Mouse (Mus musculus) kidney, postnatal 25 days (tissue): Measurements from ENCODE around the gene Mef2a.
"Not testable (repeated sequence)": the region's sequence is repeated elsewhere in the genome, so short reads cannot be mapped to it uniquely, and the experiment has no call there.

ENCODE experiments used
- DNase-seq, 2 experiments: peaks; one replicate each; pipeline ENCODE4 v3.0.0; 2021; ENCODE audit warnings: mixed read lengths in 2 of 2

Gene Mef2a

DNA sequence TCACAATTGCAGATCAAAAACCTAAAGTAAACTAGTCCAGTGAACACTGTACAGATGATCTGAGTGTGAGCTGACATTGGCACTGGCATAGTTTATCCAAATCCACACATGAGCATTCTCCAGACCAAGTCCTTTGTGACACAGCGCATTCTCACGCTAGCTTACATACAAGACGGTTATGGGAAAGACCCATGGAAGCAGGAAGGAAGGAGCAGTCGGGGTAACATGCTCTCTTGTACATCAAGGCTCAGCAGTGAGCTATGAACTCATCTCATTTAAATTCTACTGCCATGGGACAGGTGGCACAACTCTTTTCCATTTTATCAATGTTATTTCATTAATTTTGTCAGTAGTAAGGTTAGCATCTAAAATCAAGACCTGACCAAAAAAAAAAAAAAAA, 3.0 kb downstream of the Mef2a start:
- DNase-seq: no peak

DNA sequence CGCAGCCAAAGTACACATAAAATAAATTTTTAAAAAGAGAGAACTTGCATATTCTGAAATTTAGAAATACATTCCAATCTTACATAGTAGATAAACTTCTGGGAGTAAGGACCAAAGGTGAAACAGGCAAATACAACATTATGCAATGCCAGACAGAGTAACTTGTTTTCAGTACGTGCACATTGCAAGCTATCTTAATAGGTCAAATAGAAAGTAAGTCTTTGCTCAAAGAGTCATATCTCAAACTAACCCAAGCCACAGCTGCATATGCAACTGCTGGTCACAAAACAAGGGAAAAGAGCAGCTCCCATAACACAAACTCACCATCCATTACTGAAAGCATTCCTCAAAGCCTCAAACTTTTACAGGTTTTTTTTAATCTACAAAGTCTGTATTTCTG, 4.3 kb downstream of the Mef2a start:
- no peak for DNase-seq

- DNase-seq: no peak
Measured at GRCm38 (mm10) chr7:67360588-67360987, 12.1 kb downstream of the Mef2a start.

DNA sequence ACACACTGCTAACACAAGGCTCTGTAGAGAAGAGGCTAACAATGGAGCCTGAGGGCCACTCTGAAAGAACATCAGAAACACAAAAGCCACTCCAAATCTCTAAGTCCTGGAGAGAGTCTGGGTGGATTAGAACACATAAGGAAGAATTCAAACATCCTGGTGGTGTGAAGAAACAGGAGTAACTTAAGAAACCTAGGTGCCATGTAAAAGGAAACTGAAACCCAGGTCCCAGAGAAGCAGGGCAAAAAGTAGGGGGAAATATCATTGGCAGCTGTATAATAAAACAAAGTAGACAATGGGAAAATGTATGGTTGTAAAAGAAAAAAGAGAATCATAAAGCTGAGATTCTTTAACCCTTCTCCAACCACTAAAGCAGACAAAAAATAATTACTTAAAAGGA, 12.8 kb downstream of the Mef2a start:
- no peak for DNase-seq

DNA sequence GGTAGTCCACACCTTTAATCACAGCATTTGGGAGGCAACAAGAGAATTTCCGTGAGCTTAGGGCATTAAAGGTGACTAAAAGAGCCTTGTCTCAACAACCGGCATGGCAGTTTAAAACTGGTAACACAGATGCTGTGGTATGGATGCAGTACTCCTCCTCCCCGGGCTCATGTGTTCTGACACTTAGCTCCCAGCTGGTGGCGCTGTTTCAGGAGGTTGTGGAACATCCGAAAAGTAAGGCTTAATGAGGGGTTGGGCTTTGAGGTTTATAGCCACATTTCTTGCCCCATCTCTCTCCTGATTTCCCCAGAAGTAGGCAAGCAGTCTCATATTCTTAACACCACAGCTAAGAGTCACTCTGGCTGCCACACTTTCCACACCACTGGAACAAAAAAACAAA, 16.8 kb downstream of the Mef2a start:
- no peak for DNase-seq

- no peak for DNase-seq
Measured at GRCm38 (mm10) chr7:67353667-67354066, 19.0 kb downstream of the Mef2a start.

GRCm38 (mm10) chr7:67352989-67353388, 19.7 kb downstream of the Mef2a start:
- no peak for DNase-seq

- DNase-seq: no peak
Measured at GRCm38 (mm10) chr7:67344443-67344842, 28.2 kb downstream of the Mef2a start.

GRCm38 (mm10) chr7:67342067-67342625, 30.5 kb downstream of the Mef2a start:
- no peak for DNase-seq

- no peak for DNase-seq
Measured at GRCm38 (mm10) chr7:67320359-67320758, 52.3 kb downstream of the Mef2a start.

DNA sequence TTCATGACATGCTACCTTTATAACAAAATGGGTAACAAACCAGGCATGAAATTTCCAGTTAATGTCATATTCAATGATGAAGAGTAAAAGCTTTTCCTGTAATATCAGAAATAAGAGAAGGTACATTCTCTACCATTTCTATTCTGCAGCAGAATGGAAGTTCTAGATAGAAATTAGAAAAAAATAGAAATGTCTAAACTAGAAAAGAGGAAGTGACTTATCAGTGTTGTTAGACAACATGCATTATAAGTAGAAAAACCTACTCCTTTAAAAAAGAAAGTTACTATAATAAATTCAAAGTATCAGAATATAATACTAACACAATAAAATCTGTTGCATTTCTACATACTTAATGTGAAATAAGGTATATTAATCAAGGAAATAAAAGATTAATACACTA, 54.0 kb downstream of the Mef2a start:
- DNase-seq: no peak

GRCm38 (mm10) chr7:67313200-67313599, 59.5 kb downstream of the Mef2a start:
- no peak for DNase-seq

DNA sequence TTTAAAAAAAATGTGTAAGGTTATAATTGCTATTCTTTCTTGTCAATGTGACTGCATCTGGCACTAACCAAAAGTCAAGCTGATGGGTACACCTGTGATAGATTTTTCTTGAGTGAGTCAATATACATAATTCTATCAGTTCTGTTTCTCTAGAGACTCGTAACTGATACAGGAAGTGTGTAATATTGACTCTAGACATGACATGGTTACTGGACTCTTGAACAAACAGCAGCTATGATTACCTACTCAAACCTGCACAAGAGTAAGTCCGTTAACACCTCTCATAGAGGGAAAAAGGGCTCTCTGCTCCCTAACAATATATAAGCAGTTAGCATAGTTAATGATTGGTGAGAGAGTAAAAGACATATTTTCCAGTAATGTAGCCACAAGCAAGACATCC, 62.5 kb downstream of the Mef2a start:
- DNase-seq: no peak

DNA sequence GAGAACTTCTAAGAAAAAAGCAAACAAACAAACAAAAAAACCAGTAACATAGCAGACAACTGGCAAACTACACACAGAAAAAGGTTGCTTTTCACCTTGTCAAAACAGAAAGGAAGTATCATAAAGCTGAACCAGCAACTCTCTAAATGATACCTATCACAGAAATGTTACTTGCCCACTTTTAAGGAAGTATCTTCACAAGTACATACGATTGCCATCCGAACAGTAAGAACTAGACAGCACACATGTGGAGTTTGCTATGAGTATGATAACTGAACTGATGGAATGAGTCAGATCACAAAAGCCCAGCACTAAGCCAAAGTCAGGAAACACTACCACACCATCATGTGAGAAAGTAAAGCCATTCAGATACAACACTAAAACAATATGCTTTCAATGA, 64.6 kb downstream of the Mef2a start:
- DNase-seq: no peak

DNA sequence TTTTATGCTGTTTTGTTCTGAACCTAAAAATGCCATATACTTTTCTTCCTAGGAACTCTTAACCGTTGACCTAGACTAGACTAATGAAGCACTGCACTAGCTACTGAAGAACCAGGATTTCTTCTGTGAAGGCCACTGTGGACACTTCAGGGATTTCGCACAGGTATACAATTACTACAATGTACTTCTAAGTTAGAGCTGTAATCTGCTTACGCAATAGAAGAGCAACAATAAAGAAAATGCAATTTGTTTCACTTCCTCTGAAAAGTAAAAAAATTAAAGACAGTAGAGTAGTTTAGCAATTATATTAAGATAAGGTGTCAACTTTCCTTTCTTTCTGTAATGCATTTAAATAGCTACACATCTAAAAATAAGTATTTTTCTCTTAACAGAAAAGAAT, 65.6 kb downstream of the Mef2a start:
- no peak for DNase-seq

DNA sequence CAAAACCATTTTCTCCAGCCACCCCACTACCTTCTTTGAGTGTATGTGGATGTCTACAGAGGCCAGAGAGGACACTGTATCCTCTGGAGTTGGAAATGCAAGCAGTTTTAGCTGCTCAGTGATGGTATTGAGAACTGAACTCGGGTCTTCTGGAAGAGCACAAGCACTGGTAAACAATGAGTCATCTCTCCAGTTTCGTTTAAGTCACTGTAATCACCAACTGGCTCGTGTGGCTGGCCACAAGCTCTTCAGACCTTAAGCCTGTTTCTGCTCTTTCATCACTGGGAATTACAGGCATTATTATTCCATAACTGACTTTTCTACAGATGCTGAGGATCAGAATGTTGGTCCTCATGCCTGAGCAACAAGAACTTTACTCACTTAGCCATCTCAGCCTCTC, 67.7 kb downstream of the Mef2a start:
- DNase-seq: no peak

GRCm38 (mm10) chr7:67296419-67296818, 76.2 kb downstream of the Mef2a start:
- DNase-seq: no peak

- no peak for DNase-seq
Measured at GRCm38 (mm10) chr7:67291356-67291755, 81.3 kb downstream of the Mef2a start.

GRCm38 (mm10) chr7:67287456-67287855, 85.2 kb downstream of the Mef2a start:
- no peak for DNase-seq

GRCm38 (mm10) chr7:67283581-67283980, 89.1 kb downstream of the Mef2a start:
- DNase-seq: no peak

DNA sequence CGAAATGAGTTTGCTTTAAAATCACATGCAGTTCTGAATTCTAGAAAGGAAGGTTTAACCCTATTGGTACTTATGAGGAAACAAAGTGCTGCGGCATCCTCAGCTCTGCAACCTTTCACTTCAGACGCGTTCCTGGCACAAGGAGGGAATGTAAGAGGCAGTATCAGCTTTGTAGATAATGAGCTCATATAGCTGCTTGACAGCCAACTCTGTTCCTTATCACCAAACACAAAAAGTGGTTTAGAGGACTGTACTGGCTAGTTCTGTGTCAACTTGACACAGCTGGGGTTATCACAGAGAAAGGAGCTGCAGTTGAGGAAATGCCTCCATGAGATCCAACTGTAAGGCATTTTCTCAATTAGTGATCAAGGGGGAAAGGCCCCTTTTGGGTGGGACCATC, 102.2 kb downstream of the Mef2a start:
- DNase-seq: not testable (repeated sequence)

DNA sequence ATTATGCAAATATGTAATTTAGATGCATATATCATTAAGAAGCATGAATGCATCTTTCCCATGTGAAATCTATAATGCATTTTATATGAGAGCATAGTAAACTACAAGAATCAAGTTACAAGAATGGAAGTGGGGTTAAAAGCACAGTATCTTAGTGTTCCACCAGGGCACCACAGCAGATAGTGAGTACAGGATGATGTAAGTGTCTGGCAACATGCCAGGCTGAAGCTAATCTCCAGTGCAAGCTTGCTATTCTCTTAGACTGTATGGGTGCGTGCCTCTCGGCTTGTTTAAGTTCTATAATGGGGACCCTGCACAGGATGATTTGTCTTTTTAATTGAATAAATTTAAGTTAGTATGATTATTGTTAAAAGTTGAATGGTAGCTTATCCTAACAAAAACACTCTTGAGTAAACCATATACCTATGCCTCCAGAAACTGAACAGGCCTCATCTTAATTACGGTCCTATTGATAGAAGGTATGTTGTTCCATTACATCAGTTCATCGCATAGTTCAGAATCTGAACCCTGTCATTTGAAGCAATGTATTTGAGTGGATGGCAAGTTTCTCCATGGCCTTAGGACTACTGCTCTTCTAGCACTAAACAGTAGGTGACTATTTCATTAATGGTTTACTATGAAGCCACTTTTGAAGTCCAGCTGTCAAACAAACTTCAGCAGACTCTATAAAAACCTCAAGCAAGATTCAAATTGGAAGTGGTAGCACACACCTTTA, 112.7 kb downstream of the Mef2a start:
- DNase-seq: peak; percentile 79 to 84

DNA sequence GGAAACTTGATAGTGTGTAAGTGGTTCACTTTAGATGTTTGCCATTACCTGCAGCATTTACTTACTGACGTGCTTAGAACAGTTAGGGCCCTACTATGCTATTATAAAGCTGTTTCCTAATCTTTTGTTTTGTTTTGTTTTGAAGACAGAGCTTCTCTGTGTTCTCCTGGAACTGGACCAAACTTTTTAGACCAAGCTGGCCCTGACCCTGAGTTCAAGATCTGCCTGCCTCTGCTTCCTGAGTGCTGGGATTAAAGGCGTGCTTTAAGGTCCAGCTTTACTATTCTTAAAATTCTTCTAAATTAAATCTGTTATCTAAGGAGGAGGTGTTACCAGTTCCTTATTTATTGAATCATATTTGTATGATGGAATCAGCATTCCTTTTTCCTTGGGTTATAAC, 126.6 kb downstream of the Mef2a start:
- DNase-seq: no peak

DNA sequence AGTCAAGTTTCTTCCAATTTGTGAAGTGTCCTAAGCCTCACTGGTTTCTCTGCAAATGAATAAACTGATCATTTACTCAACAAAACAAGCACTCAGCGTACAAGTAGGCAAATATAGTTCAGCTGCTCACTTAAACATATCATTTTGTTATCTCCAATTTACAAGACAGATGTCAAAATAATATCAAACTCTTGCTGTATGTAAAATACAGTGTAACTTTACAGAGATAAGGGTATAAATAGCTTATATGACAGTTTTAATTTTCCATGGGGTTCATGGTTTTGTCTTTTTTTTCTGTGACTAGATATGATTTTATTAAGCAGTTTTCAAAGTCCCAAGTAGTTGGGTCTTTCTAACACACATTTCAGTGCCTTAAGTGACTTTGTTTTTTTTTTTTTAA, 127.4 kb downstream of the Mef2a start:
- DNase-seq: no peak

DNA sequence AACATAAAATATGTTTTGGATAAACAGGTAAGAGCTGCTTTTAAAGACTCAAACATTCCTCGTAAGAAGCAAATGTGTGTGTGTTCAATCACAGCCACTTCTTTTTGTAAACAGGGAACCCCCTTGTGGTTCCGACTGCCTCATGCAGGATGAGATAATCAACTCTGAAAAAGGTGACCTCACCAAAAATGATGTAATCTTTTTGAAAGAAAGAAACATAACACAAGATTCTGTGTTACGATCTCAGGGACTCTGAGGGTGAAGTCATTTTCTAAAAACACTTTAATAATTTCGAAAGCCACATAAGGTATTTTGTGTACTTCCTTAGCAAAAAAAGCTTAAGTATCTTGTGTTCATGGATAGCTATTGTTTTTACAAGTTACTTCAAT, 128.8 kb downstream of the Mef2a start:
- no peak for DNase-seq
